Mouse (Mus musculus) brain, embryonic 14.5 days (tissue): Measurements from ENCODE around the gene Cir1. TPM values are rescaled to one million over a fixed set of nuclear protein-coding genes. Genes with fewer than 3 reads are reported as not detected.

ENCODE experiments used
- DNase-seq: peaks from one replicate; pipeline ENCODE4 v3.0.0-alpha.2; 2011; ENCODE audit warnings: low read depth
- CTCF ChIP-seq: fragments of 200-500 bp; IDR thresholded peaks from 2 replicates; pipeline ENCODE4 v1.5.1; 2012; ENCODE audit warnings: inconsistent platforms, mild to moderate bottlenecking, moderate library complexity, borderline replicate concordance; ENCODE audit not compliant: insufficient read depth, insufficient read length; ENCODE audit errors: extremely low read depth
- POLR2A ChIP-seq: fragments of 200-500 bp; IDR thresholded peaks from 2 replicates; pipeline ENCODE4 v1.6.1; 2012; ENCODE audit warnings: mild to moderate bottlenecking, inconsistent platforms, borderline replicate concordance; ENCODE audit not compliant: poor library complexity, insufficient read depth, insufficient read length, severe bottlenecking; ENCODE audit errors: extremely low read depth
- polyA plus RNA-seq: library from polyadenylated mRNA; depleted of rRNA; stranded (reverse); fragments of >200 nt; gene quantifications from 2 replicates; pipeline ENCODE4 v1.2.3, GENCODE M21; 2012

Cir1 gene
- polyA plus RNA-seq, 1 experiment: 21.3 TPM

DNA sequence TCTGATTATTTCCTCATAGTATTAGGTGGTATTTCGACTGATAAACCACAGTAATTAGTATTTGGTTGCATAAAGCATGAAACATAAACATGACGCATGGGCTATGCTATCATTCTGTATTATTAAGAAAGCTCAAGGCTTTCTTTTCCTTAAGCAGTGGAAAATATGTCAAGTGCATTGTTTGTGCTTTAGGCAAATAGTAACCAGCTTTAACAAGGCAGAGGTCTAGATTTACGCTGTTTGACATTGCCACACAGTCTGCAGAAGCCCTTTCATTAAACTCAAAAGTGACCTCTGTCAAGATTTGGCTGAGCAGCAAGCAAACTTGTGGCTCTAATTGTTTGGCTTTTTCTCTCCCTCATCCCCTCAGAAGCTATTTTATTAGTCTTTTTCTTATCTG is 23.4 kb upstream of the Cir1 start:
- no peak for TF ChIP-seq CTCF
- no peak for TF ChIP-seq POLR2A
- no peak for DNase-seq

DNA sequence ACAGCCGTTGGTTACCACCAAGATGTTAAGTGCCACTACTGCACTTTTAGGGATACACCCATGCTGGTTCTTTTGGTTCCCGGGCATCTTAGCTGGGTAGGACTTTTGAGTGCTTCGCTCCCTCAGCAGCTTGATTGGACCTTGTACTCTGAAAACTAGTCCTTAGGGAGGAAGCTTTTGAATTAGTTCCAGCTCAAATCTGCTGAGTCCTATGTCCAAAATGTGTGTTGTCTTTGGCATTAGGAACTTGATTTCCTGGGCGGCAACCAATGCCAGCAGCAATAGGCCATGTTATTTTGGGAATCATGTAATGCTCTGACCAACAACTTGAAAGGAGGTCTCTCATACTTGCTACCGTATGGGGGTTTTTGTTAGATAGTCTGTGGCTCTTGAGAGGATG is 13.4 kb upstream of the Cir1 start:
- DNase-seq: no peak
- TF ChIP-seq POLR2A (no peak), CTCF (no peak)

DNA sequence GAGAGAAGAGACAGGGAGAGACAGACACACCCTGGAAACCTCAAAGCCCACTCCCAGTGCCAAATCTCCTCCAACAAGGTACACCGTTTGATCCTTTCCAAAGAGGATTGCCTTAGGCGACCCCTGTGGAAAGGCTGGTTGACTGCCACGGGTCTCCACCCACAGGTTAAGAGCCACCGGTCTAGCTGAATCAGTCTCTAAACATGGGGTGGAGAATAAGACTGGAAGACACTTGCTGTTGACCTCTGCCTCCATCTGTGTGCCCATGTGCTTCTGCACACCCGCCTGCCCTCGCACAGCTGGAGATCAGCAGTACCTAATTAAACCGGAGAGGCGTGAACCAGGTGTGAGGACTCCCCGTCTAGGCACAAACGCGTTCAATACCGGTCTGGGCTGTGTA is 10.5 kb upstream of the Cir1 start:
- no peak for DNase-seq
- TF ChIP-seq CTCF (no peak), POLR2A (no peak)

DNA sequence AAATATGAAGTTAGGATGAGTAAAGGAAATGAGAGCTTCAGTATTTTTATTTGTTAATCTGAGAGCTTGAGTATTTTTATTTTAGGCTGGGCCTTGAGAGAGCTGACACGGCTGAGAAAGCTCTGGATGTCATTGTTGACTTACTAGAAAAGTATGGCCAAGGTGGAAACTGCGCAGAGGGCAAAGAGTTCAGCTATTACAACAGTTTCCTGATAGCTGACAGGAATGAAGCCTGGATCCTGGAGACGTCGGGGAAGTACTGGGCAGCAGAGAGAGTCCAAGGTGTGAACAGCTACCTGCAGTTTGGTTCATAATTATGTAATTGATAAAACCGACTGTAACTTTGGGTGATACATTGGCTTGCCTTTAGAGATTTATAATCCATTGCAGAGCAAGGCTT is 6.7 kb upstream of the Cir1 start:
- TF ChIP-seq POLR2A: no peak
- no peak for TF ChIP-seq CTCF

GRCm38 (mm10) chr2:73317426-73317825 is 4.9 kb upstream of the Cir1 start:
- TF ChIP-seq CTCF: no peak
- no peak for TF ChIP-seq POLR2A
- no peak for DNase-seq

More for the DNA sequence above, 6.7 kb upstream of the Cir1 start:
- DNase-seq: no peak

DNA sequence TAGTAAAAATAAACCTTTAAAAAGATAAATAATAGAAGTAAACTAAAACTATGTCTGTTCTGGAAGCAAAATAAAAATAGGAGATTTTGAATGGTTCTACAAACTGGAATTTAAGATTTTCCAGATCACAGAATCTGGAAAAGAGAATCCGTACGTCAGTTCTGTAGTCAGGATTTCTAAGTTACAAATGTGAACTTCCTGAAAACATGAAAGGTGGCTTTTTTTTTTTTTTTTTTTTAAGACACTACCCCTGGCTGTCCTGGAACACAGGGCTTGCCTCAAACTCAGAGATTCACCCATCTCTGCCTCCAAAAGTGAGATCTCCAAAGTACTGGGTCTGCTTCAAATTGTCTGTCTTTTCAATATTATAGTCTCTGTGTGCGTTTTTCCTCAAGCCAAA is 1.8 kb upstream of the Cir1 start:
- TF ChIP-seq POLR2A: no peak

DNA sequence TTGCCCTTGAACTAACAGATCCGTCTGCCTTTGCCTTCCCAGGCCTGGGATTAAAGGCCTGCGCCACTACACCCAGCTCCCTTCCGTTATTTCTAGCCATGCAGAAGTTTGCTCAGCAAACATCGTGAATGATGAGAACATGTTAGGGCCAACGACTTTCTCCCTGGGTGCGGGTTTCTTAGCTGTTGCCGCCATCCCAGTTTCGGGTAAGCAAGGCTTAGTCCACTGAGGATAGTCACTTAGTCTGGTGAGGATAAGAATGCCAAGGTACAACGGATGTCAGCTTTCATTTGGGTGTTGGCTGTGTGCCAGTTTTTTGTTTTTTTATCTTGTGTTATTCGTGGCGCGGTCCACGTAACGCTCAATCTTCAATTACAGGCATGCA is 608 bp upstream of the Cir1 start:
- TF ChIP-seq POLR2A: no peak

More for the DNA sequence above, 1.8 kb upstream of the Cir1 start:
- DNase-seq: no peak

DNA sequence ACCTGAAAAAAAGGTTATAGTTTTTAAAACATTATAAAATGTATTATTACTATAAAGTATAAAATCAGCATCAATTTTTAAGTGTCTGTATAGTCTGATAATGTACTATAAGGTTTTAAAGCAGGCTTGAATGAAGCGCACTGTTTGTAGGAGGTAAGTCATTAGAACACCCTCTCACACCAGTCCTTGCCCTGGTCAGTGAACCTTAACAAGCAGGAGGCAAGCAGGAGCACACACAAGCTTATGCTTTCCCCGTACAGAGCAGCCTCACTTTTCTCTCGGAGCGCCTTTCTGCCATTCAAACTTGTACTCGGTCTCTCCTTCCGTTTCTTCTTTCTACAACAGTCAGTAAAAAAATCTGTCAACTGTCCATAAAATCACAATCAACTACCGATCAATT is 6.5 kb downstream of the Cir1 start:
- TF ChIP-seq CTCF (no peak), POLR2A (no peak)
- no peak for DNase-seq

More for the DNA sequence above, 608 bp upstream of the Cir1 start:
- DNase-seq: peak; percentile 53

DNA sequence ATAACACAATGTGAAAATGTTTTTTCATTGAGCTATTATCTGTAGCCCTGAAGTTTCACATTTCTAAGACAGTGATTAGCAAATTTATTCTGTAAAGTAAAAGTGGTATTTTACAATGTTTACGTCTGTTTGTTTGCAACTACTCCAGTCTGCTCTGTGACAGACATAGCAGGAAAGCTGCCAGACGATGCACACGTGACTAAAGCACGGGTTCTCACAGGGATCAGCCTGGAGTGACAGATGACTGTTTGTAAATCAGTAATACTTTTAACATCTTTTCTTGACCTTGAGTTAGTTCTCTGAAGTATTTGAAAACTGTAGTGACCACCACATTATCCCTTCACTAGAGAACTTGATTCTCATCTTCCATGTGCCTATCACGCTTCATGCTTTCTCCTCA is 8.0 kb downstream of the Cir1 start:
- no peak for TF ChIP-seq POLR2A
- TF ChIP-seq CTCF: no peak

DNA sequence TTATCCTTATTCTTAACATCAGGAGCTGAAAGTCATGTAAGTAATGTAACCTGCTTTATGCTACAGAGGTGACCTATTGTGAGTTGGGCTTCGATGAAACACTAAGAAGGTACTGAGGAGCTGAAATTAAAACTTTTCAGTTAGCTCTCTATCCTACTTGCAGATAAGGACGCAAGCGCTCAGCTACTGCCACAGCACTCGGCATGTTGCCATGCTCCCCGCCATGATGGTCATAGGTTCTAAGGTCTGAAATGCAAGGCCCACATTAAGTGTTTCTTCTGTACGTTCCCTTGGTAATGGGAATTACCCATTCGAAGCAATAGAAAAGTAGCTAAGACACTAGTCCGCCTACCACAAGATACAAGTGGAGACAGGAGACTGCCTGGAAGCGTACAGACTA is 9.8 kb downstream of the Cir1 start:
- TF ChIP-seq POLR2A: no peak
- TF ChIP-seq CTCF: no peak

More for the DNA sequence above, 8.0 kb downstream of the Cir1 start:
- DNase-seq: no peak

GRCm38 (mm10) chr2:73301979-73302378 is 10.5 kb downstream of the Cir1 start:
- DNase-seq: no peak
- TF ChIP-seq POLR2A: no peak
- TF ChIP-seq CTCF: no peak

More for the DNA sequence above, 9.8 kb downstream of the Cir1 start:
- DNase-seq: no peak

DNA sequence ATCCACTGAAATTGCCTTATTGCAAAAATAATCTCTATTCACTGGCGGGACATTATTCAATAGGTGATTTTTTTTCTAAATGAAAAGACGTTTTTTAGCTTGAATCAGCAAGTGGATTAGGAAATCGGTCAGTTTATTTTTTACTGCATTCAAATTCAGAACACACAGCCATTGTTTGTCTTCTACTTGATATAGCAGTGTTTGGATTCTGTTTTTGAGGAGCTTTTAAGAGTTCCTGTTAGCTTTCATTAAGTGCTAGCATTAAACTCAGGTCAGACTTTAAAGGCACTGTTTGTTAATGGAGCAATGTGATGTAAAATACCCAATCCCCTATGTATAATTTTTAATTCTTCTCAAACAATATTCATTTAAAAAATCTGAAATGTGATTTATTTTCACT is 13.7 kb downstream of the Cir1 start:
- TF ChIP-seq POLR2A (no peak), CTCF (no peak)

GRCm38 (mm10) chr2:73298154-73298553 is 14.3 kb downstream of the Cir1 start:
- DNase-seq: no peak
- TF ChIP-seq POLR2A (no peak), CTCF (no peak)

More for the DNA sequence above, 13.7 kb downstream of the Cir1 start:
- DNase-seq: no peak
